Mouse (Mus musculus) lung, adult 2 months (tissue): Measurements from ENCODE around the gene Dok5.

Experiments used
- CTCF ChIP-seq: fragments of 200-500 bp; IDR thresholded peaks from 2 replicates; pipeline ENCODE4 v1.5.1; 2011; ENCODE audit warnings: mild to moderate bottlenecking, low read length, control low read depth; ENCODE audit not compliant: insufficient read depth
- POLR2A ChIP-seq: fragments of 200-500 bp; IDR thresholded peaks from 2 replicates; pipeline ENCODE4 v1.6.1; 2011; ENCODE audit warnings: low read depth, mild to moderate bottlenecking, control low read depth, low read length, borderline replicate concordance; ENCODE audit errors: extremely low read depth

GRCm38 (mm10) chr2:170922260-170922659, 190.7 kb downstream of the Dok5 start:
- TF ChIP-seq CTCF = no peak
- TF ChIP-seq POLR2A = no peak
